Mouse (Mus musculus) forebrain, embryonic 12.5 days (tissue): ENCODE data around the gene Otx2. TPM values are rescaled to one million over a fixed set of nuclear protein-coding genes. Genes with fewer than 3 reads are reported as not detected.

Source experiments
- ATAC-seq: fragments of 200-750 bp; cut with Nextera tagmentation; 2 replicates; pipeline ENCODE4 v1.8.0; 2017; ENCODE audit warnings: moderate TSS enrichment; ENCODE audit not compliant: low FRiP score
- H3K27ac ChIP-seq: fragments of 300-500 bp; sonication (generic); 2 replicates; pipeline ENCODE4 v1.5.1; 2016; ENCODE audit warnings: mild to moderate bottlenecking
- H3K27me3 ChIP-seq: fragments of 300-500 bp; sonication (generic); 2 replicates; pipeline ENCODE4 v1.6.1; 2016; ENCODE audit warnings: mild to moderate bottlenecking
- H3K36me3 ChIP-seq: fragments of 300-500 bp; sonication (generic); replicated peaks from 2 replicates; pipeline ENCODE4 v1.6.1; 2016; ENCODE audit warnings: mild to moderate bottlenecking
- H3K4me1 ChIP-seq: fragments of 300-500 bp; sonication (generic); 2 replicates; pipeline ENCODE4 v1.6.1; 2016
- H3K4me2 ChIP-seq: fragments of 300-500 bp; sonication (generic); 2 replicates; pipeline ENCODE4 v1.6.1; 2016; ENCODE audit warnings: mild to moderate bottlenecking, moderate library complexity
- H3K4me3 ChIP-seq: fragments of 300-500 bp; sonication (generic); replicated peaks from 2 replicates; pipeline ENCODE4 v1.5.1; 2016; ENCODE audit warnings: mild to moderate bottlenecking
- H3K9ac ChIP-seq: fragments of 300-500 bp; sonication (generic); 2 replicates; pipeline ENCODE4 v1.6.1; 2016; ENCODE audit warnings: mild to moderate bottlenecking
- H3K9me3 ChIP-seq: fragments of 300-500 bp; sonication (generic); 2 replicates; pipeline ENCODE4 v1.6.1; 2016
- WGBS: fragments of 180-500 bp; shearing (Covaris S2); methylation state at CpG from one replicate; pipeline ENCODE4 v1.1.7; 2016; 5-methylcytosine and 5-hydroxymethylcytosine counted together
- polyA plus RNA-seq: library from polyadenylated mRNA; unstranded; fragments of >200 nt; fragmentation: Nextera tagmentation; extraction: Ambion mirVana; gene quantifications from 2 replicates; pipeline ENCODE4 v1.2.1, GENCODE M21; 2016

The Otx2 gene
- 56.7 and 59.3 TPM in 2 replicates for polyA plus RNA-seq

DNA sequence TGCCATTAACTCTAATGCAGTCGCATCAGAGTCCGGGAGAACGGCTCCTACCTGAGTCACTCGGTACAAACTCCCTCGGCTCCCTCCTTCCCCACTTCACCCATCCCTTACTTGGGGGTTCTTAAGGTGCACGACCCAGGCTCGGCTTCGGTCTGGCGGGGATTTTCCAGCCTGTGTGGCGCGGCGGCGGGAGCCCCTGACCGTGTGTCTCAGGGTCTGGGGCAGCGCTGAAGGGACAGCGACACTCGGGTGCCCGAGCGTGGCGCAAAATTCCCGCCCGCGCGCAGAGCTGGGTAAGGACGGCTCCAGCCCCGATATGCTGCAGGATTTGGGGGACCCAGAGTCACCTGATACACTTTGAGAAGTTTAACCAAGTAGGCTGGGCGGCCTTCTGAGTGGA is at the start of gene Otx2:
Otx2 (minus strand) TSS at position 279 of the 400 bp plus-strand sequence.
- Histone ChIP-seq H3K9me3 (no peaks in the 10 kb centered on the region), H3K4me2 (peak within 1 kb of the TSS; percentile 65), H3K36me3 (no peaks in the 10 kb centered on the region), H3K27ac (peak within 1 kb of the TSS; percentile 36; the same call in 1 of the 2 replicates), H3K9ac (peak within 1 kb of the TSS; percentile 71), H3K27me3 (peaks cover 74% of the 10 kb centered on the region), H3K4me3 (peak within 1 kb of the TSS; percentile 38), H3K4me1 (peaks cover 40% of the 10 kb centered on the region)
- ATAC-seq = peak; percentile 9; the same call in 1 of the 2 replicates
- whole genome bisulfite sequencing = under 1% methylated on average over 27 of the region's 27 CpGs

DNA sequence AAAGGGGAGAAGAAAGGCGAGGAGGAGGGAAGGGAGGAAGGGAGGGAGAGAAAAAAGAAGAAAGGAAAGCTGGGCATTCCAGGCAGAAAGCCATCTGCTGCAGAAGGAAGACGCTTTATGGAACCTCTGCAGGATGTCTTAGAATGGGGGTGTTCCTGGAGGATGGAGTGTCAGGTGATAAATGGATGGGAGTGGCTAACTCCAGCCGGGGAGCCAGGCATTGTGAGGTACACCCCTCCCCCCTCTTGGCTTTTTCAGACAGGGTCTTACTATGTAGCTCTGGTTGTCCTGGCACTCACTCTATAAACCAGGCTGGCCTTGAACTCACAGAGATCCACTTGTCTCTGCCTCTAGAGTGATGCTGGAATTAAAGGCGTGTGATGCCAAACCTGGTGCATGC is 49.1 kb upstream of the Otx2 start:
- H3K27me3 ChIP-seq = peaks cover 6% of the 10 kb centered on the region; the same call in 1 of the 2 replicates
- H3K27ac ChIP-seq = no peak overlapping the region
- no peaks in the 10 kb centered on the region for H3K36me3 ChIP-seq

DNA sequence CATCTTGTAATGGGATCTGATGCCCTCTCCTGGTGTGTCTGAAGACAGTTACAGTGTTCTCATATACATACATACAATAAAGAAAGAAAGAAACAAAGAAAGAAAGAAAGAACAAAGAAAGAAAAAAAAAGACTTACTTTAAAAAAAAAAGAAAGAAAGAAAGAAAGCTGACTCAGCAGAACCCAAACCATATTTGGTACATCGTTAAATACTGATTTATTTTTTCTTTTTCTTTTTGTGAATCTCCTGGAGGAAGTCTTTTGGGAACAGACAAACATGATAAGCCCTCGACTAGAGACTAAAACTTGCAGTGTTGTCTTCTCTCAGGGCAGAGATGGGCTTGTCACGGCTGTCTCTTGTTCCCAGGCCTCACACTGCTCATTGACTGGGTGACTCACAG is 45.7 kb upstream of the Otx2 start:
- no peaks in the 10 kb centered on the region for H3K9me3 ChIP-seq
- H3K4me2 ChIP-seq = no peak overlapping the region
- H3K27ac ChIP-seq = no peak overlapping the region
- no peaks in the 10 kb centered on the region for H3K36me3 ChIP-seq
- ATAC-seq = no peak
- no peak overlapping the region for H3K9ac ChIP-seq
- 82% methylated on average over 3 of the region's 3 CpGs for WGBS
- no peak overlapping the region for H3K4me3 ChIP-seq
- no peaks in the 10 kb centered on the region for H3K4me1 ChIP-seq
- H3K27me3 ChIP-seq = peaks cover 5% of the 10 kb centered on the region; the same call in 1 of the 2 replicates

More for the DNA sequence above, 49.1 kb upstream of the Otx2 start:
- Histone ChIP-seq H3K4me3 (no peak overlapping the region), H3K4me1 (no peaks in the 10 kb centered on the region), H3K9ac (no peak overlapping the region), H3K9me3 (no peaks in the 10 kb centered on the region), H3K4me2 (no peak overlapping the region)
- no peak for ATAC-seq
- WGBS = 39% methylated on average over 4 of the region's 4 CpGs

DNA sequence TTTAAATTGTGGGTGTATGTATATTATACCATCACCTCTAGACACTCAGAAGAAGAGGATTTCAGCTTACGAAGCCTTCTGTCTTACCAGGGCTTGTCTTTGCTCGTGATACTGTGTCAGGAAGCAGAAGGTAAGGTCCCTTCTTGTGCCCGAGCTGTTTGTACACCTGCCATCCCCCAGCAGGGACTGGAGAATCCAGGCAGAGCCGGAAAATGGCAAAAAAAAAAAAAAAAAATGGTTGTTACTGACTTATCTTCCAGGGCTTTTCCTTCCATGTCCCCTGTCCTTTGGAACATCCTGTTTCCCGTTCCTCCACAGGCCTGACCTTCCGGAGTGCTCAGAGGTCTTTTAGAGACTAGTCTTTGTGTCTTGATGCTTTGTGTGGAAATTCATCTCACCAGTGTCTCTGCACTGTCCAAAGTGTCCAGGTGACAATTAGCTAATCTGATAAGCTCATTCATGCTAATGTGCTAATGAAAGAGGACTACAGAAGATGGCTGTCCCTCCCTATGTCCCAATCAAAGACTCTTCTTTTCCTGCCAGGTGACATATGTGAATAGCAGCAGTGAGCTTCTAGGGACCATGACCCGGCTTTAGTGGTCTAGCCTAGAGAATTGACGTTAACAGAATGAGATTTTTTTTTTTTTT is 44.1 kb upstream of the Otx2 start:
- no peak for ATAC-seq
- H3K36me3 ChIP-seq = no peaks in the 10 kb centered on the region
- H3K9me3 ChIP-seq = no peaks in the 10 kb centered on the region
- H3K4me1 ChIP-seq = no peaks in the 10 kb centered on the region
- H3K27me3 ChIP-seq = peaks cover 2% of the 10 kb centered on the region; the same call in 1 of the 2 replicates
- no peak overlapping the region for H3K9ac ChIP-seq
- H3K27ac ChIP-seq = no peak overlapping the region
- H3K4me2 ChIP-seq = no peak overlapping the region
- 86% methylated on average over 8 of the region's 8 CpGs for WGBS
- no peak overlapping the region for H3K4me3 ChIP-seq

DNA sequence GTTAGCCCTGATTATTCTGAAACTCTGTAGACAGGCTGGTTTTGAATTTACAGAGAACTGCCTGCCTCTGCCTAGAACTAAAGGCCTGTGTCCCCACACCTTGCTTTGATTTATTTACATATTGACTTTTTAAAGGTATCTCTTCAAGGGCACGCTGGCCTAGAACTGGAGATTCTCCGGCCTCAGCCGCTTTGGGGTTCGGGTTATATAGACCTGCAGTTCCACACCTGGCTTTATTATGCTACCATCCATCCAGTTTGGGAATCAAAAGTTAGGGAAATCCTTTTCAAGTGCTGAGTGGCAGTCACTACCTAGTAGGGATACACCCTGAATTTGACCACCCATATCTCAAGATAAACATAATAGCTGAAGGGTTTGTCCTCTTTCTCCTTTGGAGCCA is 42.8 kb upstream of the Otx2 start:
- H3K36me3 ChIP-seq = no peaks in the 10 kb centered on the region
- H3K27ac ChIP-seq = no peak overlapping the region
- 97% methylated on average over 4 of the region's 4 CpGs for whole genome bisulfite sequencing
- H3K4me2 ChIP-seq = no peak overlapping the region
- H3K9me3 ChIP-seq = no peaks in the 10 kb centered on the region
- ATAC-seq = no peak
- no peak overlapping the region for H3K4me3 ChIP-seq
- H3K4me1 ChIP-seq = no peaks in the 10 kb centered on the region
- no peak overlapping the region for H3K9ac ChIP-seq
- H3K27me3 ChIP-seq = peaks cover 5% of the 10 kb centered on the region; the same call in 1 of the 2 replicates

DNA sequence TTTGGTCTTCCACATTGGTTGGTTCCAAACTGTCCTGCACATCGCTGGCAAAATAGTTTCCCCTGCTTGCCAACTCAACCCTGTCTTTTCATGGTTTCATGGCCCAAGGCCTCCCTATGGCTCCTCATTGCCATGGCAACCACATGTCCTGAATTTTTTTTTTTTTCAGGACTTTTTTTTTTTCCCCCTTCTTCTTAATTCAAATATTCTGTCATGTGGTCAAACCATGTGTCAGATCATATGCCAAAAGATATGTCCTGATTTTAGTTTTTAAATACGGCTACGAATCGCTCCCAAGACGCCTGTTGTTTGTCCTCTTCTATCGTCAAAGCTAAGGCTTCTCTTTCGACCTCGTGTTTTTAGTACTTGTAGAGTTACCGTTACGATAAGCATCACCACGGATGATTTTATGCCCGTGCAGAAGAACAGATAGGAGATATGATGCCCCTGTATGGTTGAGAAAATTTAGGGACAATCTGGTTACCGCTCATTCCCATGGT is 37.3 kb upstream of the Otx2 start:
- no peak overlapping the region for H3K4me3 ChIP-seq
- H3K4me2 ChIP-seq = 0 out of 2 replicates have a peak overlapping the region, but pooled peaks have one; percentile 52
- 0 out of 2 replicates have a peak overlapping the region, but pooled peaks have one; percentile 48 for H3K27ac ChIP-seq

DNA sequence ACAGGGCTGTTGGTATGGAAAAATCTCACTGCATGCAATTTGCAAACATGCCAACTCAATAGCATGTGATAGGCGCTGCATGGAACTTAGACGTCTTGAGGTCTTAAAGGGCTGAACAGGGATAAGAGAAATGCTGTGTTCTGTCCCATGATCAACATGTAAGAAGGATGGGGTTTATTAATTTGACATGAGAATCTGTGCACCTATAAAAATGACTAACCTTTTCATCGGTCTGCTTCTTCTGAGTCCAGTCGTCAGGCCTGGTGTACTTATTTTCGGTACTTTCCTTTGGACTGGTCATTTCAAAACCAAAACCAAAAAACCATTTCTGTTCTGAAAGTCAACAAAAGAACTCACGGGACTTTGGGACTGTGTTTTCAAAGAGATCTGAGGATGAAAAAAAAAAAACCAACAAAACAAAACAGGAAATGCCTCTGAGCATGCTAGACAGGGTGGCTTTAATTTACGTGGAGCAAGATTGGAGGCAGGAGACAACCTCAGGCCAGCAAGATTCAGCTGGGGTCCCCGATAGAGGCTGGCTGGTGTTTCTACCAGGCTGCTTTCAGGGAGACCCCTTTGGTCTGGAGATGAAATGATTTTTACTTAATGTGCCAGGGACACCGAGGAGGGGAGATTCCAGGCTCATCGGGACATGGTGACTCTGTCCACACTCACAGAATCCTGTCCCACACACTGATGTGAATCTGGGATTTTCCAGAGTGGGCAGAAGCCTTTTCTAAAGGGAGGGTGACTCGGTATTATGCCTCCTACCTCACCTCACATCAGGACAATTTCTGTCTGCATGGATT is 36.6 kb upstream of the Otx2 start:
- peak overlapping the region; percentile 52 for H3K4me2 ChIP-seq
- peaks cover 31% of the 10 kb centered on the region for H3K4me1 ChIP-seq
- H3K4me3 ChIP-seq = no peak overlapping the region
- peaks cover 27% of the 10 kb centered on the region; the same call in 1 of the 2 replicates for H3K27me3 ChIP-seq
- WGBS = 28% methylated on average over 11 of the region's 11 CpGs
- no peaks in the 10 kb centered on the region for H3K36me3 ChIP-seq
- no peak overlapping the region for H3K9ac ChIP-seq
- no peak for ATAC-seq
- H3K9me3 ChIP-seq = no peaks in the 10 kb centered on the region
- peak overlapping the region; percentile 48 for H3K27ac ChIP-seq

More for the DNA sequence above, 37.3 kb upstream of the Otx2 start:
- no peak for ATAC-seq
- H3K4me1 ChIP-seq = peaks cover 31% of the 10 kb centered on the region
- no peak overlapping the region for H3K9ac ChIP-seq
- no peaks in the 10 kb centered on the region for H3K9me3 ChIP-seq
- 79% methylated on average over 13 of the region's 13 CpGs for WGBS
- peaks cover 20% of the 10 kb centered on the region; the same call in 1 of the 2 replicates for H3K27me3 ChIP-seq
- H3K36me3 ChIP-seq = no peaks in the 10 kb centered on the region

DNA sequence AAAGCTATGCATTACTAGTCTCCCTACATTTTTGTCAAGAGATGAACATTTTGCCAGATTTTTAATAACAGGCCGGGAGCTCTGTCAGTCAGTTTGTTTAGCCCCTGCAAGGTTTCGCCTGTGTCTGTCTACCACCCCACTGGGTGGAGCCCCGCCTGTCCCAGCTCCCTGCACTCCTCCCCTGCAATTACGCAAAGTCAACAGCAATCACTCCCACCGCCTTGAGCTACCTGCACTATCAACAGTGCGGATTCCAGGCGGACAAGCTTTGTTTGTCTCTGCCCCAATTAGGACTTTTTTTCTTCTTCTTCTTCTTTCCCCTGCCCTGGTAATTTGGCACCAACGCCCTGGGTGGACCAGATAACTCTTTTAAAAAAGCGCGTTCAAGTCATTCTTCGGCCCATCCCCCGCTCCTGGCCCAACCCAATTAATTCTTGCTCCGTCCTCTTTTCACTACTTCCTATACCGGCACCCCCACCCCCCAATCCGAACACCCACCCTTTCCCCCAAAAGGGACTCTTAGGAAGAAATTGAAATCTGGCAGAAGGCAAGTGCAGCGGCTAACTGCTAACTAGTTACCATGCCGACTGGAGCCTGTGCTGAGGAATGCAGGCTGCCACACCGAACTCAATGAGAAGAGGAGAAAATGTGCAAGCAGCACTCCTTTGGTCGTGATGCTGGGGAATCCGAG is 35.9 kb upstream of the Otx2 start:
- peak overlapping the region; percentile 38; the same call in 1 of the 2 replicates for H3K9ac ChIP-seq
- peak overlapping the region; percentile 29 for H3K4me3 ChIP-seq
- H3K4me1 ChIP-seq = peaks cover 31% of the 10 kb centered on the region
- H3K36me3 ChIP-seq = no peaks in the 10 kb centered on the region
- H3K4me2 ChIP-seq = peak overlapping the region; percentile 52
- H3K9me3 ChIP-seq = no peaks in the 10 kb centered on the region
- peak; percentile 90 for ATAC-seq
- H3K27ac ChIP-seq = peak overlapping the region; percentile 48
- WGBS = under 1% methylated on average over 20 of the region's 20 CpGs
- peaks cover 32% of the 10 kb centered on the region; the same call in 1 of the 2 replicates for H3K27me3 ChIP-seq

DNA sequence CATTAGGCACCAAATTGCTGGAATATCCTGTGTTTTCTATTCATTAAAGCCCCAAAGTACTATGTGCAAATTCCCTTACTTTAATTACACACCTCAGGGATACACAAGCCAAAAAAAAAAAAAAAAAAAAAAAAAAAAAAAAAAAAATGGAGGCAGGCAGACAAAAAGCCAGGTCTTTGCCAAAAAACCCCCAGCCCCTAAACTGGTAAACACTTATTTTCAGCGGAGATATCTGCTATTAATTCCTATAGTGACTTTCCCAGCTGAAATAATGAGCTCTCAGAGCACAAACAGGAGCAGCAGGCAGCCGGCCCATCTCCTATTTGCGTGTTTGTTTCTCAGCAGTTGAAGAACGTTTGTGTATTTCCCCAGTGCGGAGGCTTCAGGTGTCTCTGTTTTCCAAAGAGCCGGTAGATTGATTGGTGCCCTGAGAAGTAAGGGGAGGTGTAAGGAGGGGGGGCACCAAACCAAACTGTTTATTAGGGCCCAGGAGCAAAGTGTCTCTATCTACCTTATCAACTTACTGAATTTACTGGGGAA is 34.3 kb upstream of the Otx2 start:
- Histone ChIP-seq H3K9me3 (no peaks in the 10 kb centered on the region), H3K9ac (no peak overlapping the region), H3K27me3 (peaks cover 39% of the 10 kb centered on the region; the same call in 1 of the 2 replicates), H3K27ac (no peak overlapping the region), H3K4me1 (peaks cover 31% of the 10 kb centered on the region), H3K4me3 (no peak overlapping the region), H3K4me2 (peak overlapping the region; percentile 27; the same call in 1 of the 2 replicates), H3K36me3 (no peaks in the 10 kb centered on the region)
- ATAC-seq = no peak
- 1% methylated on average over 6 of the region's 6 CpGs for WGBS

DNA sequence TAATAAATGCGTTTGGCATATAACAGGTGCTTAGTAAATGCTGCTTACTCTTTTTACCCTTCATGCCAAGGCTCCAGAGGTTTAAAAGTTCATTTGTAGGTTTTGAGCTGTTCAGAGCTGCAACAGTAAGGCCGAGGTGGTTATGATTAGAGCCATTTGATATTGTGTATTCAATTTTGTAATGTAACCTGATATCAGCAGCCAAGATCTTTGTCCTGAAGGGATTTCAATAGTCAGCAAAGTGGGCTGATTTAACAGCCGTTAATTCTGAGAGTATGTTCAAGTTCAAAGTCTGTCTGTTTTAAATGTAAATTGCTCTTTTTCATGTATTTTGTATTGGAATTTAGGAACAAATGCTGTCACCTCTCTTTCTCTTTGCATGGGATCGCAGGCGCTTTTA is 33.8 kb upstream of the Otx2 start:
- no peak overlapping the region for H3K9ac ChIP-seq
- H3K27me3 ChIP-seq = peaks cover 36% of the 10 kb centered on the region; the same call in 1 of the 2 replicates
- peaks cover 31% of the 10 kb centered on the region for H3K4me1 ChIP-seq
- H3K4me3 ChIP-seq = no peak overlapping the region
- no peak for ATAC-seq
- H3K4me2 ChIP-seq = no peak overlapping the region
- H3K36me3 ChIP-seq = no peaks in the 10 kb centered on the region
- H3K9me3 ChIP-seq = no peaks in the 10 kb centered on the region
- no peak overlapping the region for H3K27ac ChIP-seq
- WGBS = 33% methylated on average over 5 of the region's 5 CpGs

DNA sequence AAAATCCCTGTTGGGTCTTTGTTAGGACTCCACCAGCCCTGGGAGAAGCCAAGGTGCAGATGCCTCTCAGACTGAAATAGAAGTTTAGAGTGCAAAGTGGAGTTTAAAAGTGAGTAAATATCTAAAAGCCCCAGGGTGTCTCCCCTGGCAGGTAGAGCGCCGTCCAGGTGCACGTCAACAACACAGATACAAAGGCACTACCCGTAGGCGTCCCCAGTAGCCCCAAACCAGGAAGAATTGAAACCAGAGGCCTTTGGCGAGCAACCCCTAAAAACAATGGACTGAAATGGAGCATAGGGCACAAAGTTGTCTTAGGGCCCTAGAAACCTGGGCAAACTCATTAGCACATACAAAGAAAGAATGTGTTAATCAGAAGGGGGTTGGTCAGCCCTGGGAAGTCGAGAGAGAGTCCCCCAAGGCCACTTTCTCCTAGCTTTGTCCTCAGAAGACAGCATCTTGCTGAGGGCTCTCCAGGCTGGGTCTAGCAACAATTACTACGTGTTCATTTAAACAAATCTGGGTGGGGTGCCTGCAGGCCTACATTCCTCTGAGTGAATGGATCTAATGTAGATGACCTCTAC is 27.3 kb upstream of the Otx2 start:
- H3K9me3 ChIP-seq = no peaks in the 10 kb centered on the region
- H3K27ac ChIP-seq = no peak overlapping the region
- no peak overlapping the region for H3K4me2 ChIP-seq
- no peak for ATAC-seq
- H3K4me1 ChIP-seq = 0 out of 2 replicates have a peak, but pooled peaks cover 4% of the 10 kb centered on the region
- H3K9ac ChIP-seq = no peak overlapping the region
- peaks cover 25% of the 10 kb centered on the region for H3K27me3 ChIP-seq
- no peaks in the 10 kb centered on the region for H3K36me3 ChIP-seq
- WGBS = 18% methylated on average over 8 of the region's 8 CpGs
- no peak overlapping the region for H3K4me3 ChIP-seq
